Mouse (Mus musculus): ENCODE results near the gene Vezt. TPM values are rescaled to one million over a fixed set of nuclear protein-coding genes. Genes with fewer than 3 reads are reported as not detected.

Gene Vezt
- polyA plus RNA-seq, 1 experiment = 16.4 TPM

GRCm38 (mm10) chr10:93921160-93921559, 114.5 kb downstream of the Vezt start:
- TF ChIP-seq CTCF (IDR thresholded peaks at IDR 0.05; ENCODE audit: low read depth, low read length) (no peak), POLR2A (IDR thresholded peaks at IDR 0.05; ENCODE audit: borderline replicate concordance, low read depth, low read length) (no peak)
- Histone ChIP-seq H3K4me3 (ENCODE audit: insufficient read depth, low read length) (no peak overlapping the region), H3K27ac (ENCODE audit: insufficient read depth, low read depth, low read length) (no peak overlapping the region), H3K4me1 (ENCODE audit: control insufficient read depth, insufficient read depth, low read length) (peaks cover 10% of the 10 kb centered on the region)

DNA sequence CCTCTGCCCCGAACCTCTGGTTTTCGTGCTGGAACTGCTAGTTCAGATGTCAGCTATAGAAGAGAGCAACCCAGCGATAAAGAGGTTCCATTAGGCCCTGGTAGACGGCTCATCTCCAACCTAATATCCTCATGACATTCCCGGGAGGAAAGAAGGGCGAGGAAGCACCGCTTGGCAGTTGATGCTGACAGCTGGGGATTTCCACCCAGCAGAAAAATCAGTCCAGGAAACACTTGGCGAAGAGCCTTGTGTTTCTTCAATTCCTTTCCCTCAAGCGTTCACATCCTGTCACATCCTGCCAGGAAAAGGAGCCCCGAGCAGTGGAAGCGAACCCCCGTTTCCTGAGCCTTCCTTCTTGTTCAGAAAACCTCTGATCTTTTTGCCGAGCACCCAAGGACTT, 116.4 kb downstream of the Vezt start:
- no peak for TF ChIP-seq CTCF (IDR thresholded peaks at IDR 0.05; ENCODE audit: low read depth, low read length)
- TF ChIP-seq POLR2A (IDR thresholded peaks at IDR 0.05; ENCODE audit: borderline replicate concordance, low read depth, low read length) = no peak

DNA sequence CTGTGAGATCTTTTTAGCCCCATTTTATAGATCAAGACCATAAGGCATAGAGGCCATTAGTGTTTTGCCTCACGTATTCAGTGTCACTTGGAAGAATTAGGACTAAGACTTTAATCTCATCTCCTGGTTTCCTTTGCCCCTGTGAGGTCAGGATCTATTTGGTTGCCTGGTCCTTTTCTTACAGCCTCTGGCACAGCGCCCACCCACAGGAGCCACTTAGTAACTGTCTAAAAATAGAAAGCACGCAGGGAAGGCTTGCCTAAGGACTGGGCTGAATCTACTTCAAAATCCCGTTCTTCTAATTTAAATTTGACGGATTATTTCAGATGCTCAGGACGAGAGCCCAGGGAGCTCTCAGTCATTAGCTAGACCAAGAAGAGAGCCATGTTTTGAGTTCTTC, 116.9 kb downstream of the Vezt start:
- no peak for TF ChIP-seq CTCF (IDR thresholded peaks at IDR 0.05; ENCODE audit: low read depth, low read length)
- no peak for TF ChIP-seq POLR2A (IDR thresholded peaks at IDR 0.05; ENCODE audit: borderline replicate concordance, low read depth, low read length)

More for the DNA sequence above, 116.4 kb downstream of the Vezt start:
- peaks cover 10% of the 10 kb centered on the region for H3K4me1 ChIP-seq (ENCODE audit: control insufficient read depth, insufficient read depth, low read length)
- H3K27ac ChIP-seq (ENCODE audit: insufficient read depth, low read depth, low read length) = no peak overlapping the region
- H3K4me3 ChIP-seq (ENCODE audit: insufficient read depth, low read length) = no peak overlapping the region

DNA sequence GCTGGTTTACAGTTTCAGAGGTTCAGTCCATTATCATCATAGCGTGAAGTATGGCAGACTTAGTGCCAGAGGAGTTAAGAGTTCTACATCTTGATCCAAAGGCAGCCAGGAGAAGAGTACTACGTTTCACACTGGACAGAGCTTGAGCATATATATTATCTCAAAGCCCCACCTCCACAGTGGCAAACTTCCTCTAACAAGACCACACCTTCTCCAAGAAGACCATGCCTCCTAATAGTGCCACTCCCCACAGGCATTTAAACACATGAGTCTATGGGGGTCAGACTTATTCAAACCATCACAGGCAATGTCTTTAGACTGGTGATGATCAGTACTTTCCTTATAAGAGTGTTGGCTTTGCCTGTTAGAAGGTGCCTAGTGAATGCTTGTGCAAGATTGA, 117.5 kb downstream of the Vezt start:
- TF ChIP-seq POLR2A (IDR thresholded peaks at IDR 0.05; ENCODE audit: borderline replicate concordance, low read depth, low read length) = no peak
- TF ChIP-seq CTCF (IDR thresholded peaks at IDR 0.05; ENCODE audit: low read depth, low read length) = no peak
- H3K27ac ChIP-seq (ENCODE audit: insufficient read depth, low read depth, low read length) = no peak overlapping the region
- H3K4me3 ChIP-seq (ENCODE audit: insufficient read depth, low read length) = no peak overlapping the region
- peaks cover 8% of the 10 kb centered on the region for H3K4me1 ChIP-seq (ENCODE audit: control insufficient read depth, insufficient read depth, low read length)

More for the DNA sequence above, 116.9 kb downstream of the Vezt start:
- peaks cover 8% of the 10 kb centered on the region for H3K4me1 ChIP-seq (ENCODE audit: control insufficient read depth, insufficient read depth, low read length)
- H3K27ac ChIP-seq (ENCODE audit: insufficient read depth, low read depth, low read length) = no peak overlapping the region
- no peak overlapping the region for H3K4me3 ChIP-seq (ENCODE audit: insufficient read depth, low read length)

- TF ChIP-seq CTCF (IDR thresholded peaks at IDR 0.05; ENCODE audit: low read depth, low read length) = no peak
- no peak for TF ChIP-seq POLR2A (IDR thresholded peaks at IDR 0.05; ENCODE audit: borderline replicate concordance, low read depth, low read length)
- Histone ChIP-seq H3K27ac (ENCODE audit: insufficient read depth, low read depth, low read length) (no peak overlapping the region), H3K4me1 (ENCODE audit: control insufficient read depth, insufficient read depth, low read length) (peaks cover 8% of the 10 kb centered on the region), H3K4me3 (ENCODE audit: insufficient read depth, low read length) (no peak overlapping the region)
These were observed 118.8 kb downstream of the Vezt start for GRCm38 (mm10) chr10:93916778-93917177.

- H3K27ac ChIP-seq (ENCODE audit: insufficient read depth, low read depth, low read length) = no peak overlapping the region
- peaks cover 12% of the 10 kb centered on the region for H3K4me1 ChIP-seq (ENCODE audit: control insufficient read depth, insufficient read depth, low read length)
- no peak overlapping the region for H3K4me3 ChIP-seq (ENCODE audit: insufficient read depth, low read length)
- TF ChIP-seq POLR2A (IDR thresholded peaks at IDR 0.05; ENCODE audit: borderline replicate concordance, low read depth, low read length) (no peak), CTCF (IDR thresholded peaks at IDR 0.05; ENCODE audit: low read depth, low read length) (no peak)
These were observed 119.9 kb downstream of the Vezt start for GRCm38 (mm10) chr10:93915531-93916275.

GRCm38 (mm10) chr10:93913525-93913924, 122.1 kb downstream of the Vezt start:
- H3K4me3 ChIP-seq (ENCODE audit: insufficient read depth, low read length) = no peak overlapping the region
- TF ChIP-seq POLR2A (IDR thresholded peaks at IDR 0.05; ENCODE audit: borderline replicate concordance, low read depth, low read length) = no peak
- no peak for TF ChIP-seq CTCF (IDR thresholded peaks at IDR 0.05; ENCODE audit: low read depth, low read length)
- H3K4me1 ChIP-seq (ENCODE audit: control insufficient read depth, insufficient read depth, low read length) = peaks cover 12% of the 10 kb centered on the region
- H3K27ac ChIP-seq (ENCODE audit: insufficient read depth, low read depth, low read length) = no peak overlapping the region

- Histone ChIP-seq H3K4me1 (ENCODE audit: control insufficient read depth, insufficient read depth, low read length) (peaks cover 12% of the 10 kb centered on the region), H3K4me3 (ENCODE audit: insufficient read depth, low read length) (no peak overlapping the region), H3K27ac (ENCODE audit: insufficient read depth, low read depth, low read length) (no peak overlapping the region)
- no peak for TF ChIP-seq POLR2A (IDR thresholded peaks at IDR 0.05; ENCODE audit: borderline replicate concordance, low read depth, low read length)
- TF ChIP-seq CTCF (IDR thresholded peaks at IDR 0.05; ENCODE audit: low read depth, low read length) = no peak
These were observed 122.7 kb downstream of the Vezt start for GRCm38 (mm10) chr10:93912917-93913316.

DNA sequence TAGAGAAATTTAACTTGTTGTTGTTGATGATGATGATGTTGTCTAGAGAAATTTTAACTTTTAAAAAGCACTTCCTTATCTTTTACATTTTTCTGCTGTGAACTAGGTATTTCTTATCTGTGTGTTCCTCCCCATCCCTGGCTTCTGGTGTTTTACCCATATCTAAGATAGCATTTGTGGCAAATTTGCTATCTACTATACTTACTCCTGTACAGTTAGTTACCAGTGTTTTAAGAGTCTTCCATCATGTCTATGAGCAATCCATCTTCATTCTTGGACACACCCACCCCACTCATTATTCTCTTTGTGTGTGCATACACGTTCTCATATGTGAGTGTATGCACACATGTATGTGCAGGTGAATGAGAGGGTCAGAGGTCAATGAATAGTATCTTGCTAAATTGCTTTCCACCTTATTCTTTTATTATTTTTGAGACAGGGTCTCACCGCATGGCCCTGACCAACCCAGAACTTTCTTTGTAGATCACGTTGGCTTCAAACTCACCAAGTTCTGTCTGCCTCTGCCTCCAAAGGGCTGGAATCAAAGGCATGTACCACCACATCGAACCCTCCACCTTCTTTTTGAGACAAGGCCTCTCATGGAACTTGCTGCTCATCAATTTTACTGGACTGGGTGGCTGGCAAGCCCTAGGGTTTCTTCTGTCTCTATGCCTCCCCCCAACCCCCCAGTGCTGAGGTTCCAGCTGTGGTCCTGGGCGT, 123.3 kb downstream of the Vezt start:
- Histone ChIP-seq H3K4me3 (ENCODE audit: insufficient read depth, low read length) (no peak overlapping the region), H3K27ac (ENCODE audit: insufficient read depth, low read depth, low read length) (no peak overlapping the region), H3K4me1 (ENCODE audit: control insufficient read depth, insufficient read depth, low read length) (peaks cover 9% of the 10 kb centered on the region)
- TF ChIP-seq CTCF (IDR thresholded peaks at IDR 0.05; ENCODE audit: low read depth, low read length) = no peak
- TF ChIP-seq POLR2A (IDR thresholded peaks at IDR 0.05; ENCODE audit: borderline replicate concordance, low read depth, low read length) = no peak

GRCm38 (mm10) chr10:93911326-93911725, 124.3 kb downstream of the Vezt start:
- TF ChIP-seq POLR2A (IDR thresholded peaks at IDR 0.05; ENCODE audit: borderline replicate concordance, low read depth, low read length) (no peak), CTCF (IDR thresholded peaks at IDR 0.05; ENCODE audit: low read depth, low read length) (no peak)
- peaks cover 9% of the 10 kb centered on the region for H3K4me1 ChIP-seq (ENCODE audit: control insufficient read depth, insufficient read depth, low read length)

More at GRCm38 (mm10) chr10:93911326-93911725, 124.3 kb downstream of the Vezt start:
- no peak overlapping the region for H3K27ac ChIP-seq (ENCODE audit: insufficient read depth, low read depth, low read length)
- H3K4me3 ChIP-seq (ENCODE audit: insufficient read depth, low read length) = no peak overlapping the region
